Mouse (Mus musculus) bone marrow, adult 2 months (tissue): ENCODE data around the gene Macf1.

ENCODE experiments used
- CTCF ChIP-seq: fragments of 200-500 bp; IDR thresholded peaks from 2 replicates; pipeline ENCODE4 v1.5.1; 2011; ENCODE audit warnings: low read length, control low read depth; ENCODE audit not compliant: control insufficient read depth, insufficient read depth
- POLR2A ChIP-seq: fragments of 200-500 bp; IDR thresholded peaks from 2 replicates; pipeline ENCODE4 v1.6.1; 2011; ENCODE audit warnings: low read depth, mild to moderate bottlenecking, control low read depth, low read length, borderline replicate concordance; ENCODE audit not compliant: control insufficient read depth

GRCm38 (mm10) chr4:123705340-123705739 is 21.2 kb upstream of the Macf1 start:
- TF ChIP-seq CTCF (no peak), POLR2A (no peak)
